Mouse (Mus musculus) spleen, adult 2 months (tissue): ENCODE data around the gene Myt1l. TPM values are rescaled to one million over a fixed set of nuclear protein-coding genes. Genes with fewer than 3 reads are reported as not detected.

Experiments
- DNase-seq, 2 experiments: peaks; one replicate each; pipeline versions ENCODE4 v3.0.0 to v3.0.0-alpha.2; 2012 to 2021; ENCODE audit warnings: low spot score in 2 of 2, low read depth in 1 of 2
- H3K27ac ChIP-seq: fragments of 200-500 bp; 2 replicates; pipeline ENCODE4 v1.5.1; 2012; ENCODE audit warnings: low read length, inconsistent platforms; ENCODE audit not compliant: insufficient read depth
- H3K27me3 ChIP-seq: fragments of 200-500 bp; 2 replicates; pipeline ENCODE4 v1.6.1; 2012; ENCODE audit warnings: mild to moderate bottlenecking, moderate library complexity, low read length, inconsistent platforms; ENCODE audit not compliant: control insufficient read depth, insufficient read depth
- H3K36me3 ChIP-seq: fragments of 200-500 bp; 2 replicates; pipeline ENCODE4 v1.6.1; 2012; ENCODE audit warnings: mild to moderate bottlenecking, low read length, inconsistent platforms; ENCODE audit not compliant: control insufficient read depth, insufficient read depth
- H3K4me1 ChIP-seq: fragments of 200-500 bp; 2 replicates; pipeline ENCODE4 v1.6.1; 2011; ENCODE audit warnings: inconsistent platforms; ENCODE audit not compliant: control insufficient read depth, insufficient read depth, insufficient read length
- H3K4me3 ChIP-seq: fragments of 200-500 bp; 2 replicates; pipeline ENCODE4 v1.5.1; 2011; ENCODE audit warnings: mild to moderate bottlenecking, inconsistent platforms; ENCODE audit not compliant: insufficient read depth, insufficient read length; ENCODE audit errors: extremely low read depth
- CTCF ChIP-seq: fragments of 200-500 bp; IDR thresholded peaks from 2 replicates; pipeline ENCODE4 v1.5.1; 2011; ENCODE audit warnings: mild to moderate bottlenecking, inconsistent platforms; ENCODE audit not compliant: insufficient read depth, insufficient read length, insufficient replicate concordance; ENCODE audit errors: extremely low read depth
- POLR2A ChIP-seq: fragments of 200-500 bp; IDR thresholded peaks from 2 replicates; pipeline ENCODE4 v1.6.1; 2011; ENCODE audit warnings: low read depth, low read length, inconsistent platforms
- WGBS: fragments of 180-500 bp; shearing (Covaris S2); methylation state at CpG from one replicate; pipeline ENCODE4 v1.1.7; 2018; 5-methylcytosine and 5-hydroxymethylcytosine counted together
- polyA plus RNA-seq: library from polyadenylated mRNA; depleted of rRNA; stranded (reverse); fragments of >200 nt; gene quantifications from 2 replicates; pipeline ENCODE4 v1.2.3, GENCODE M21; 2012

Myt1l gene
- polyA plus RNA-seq, 1 experiment = not detected

GRCm38 (mm10) chr12:29682946-29683345 lies 154.8 kb downstream of the Myt1l start:
- H3K36me3 ChIP-seq = no peaks in the 10 kb centered on the region
- H3K27me3 ChIP-seq = no peaks in the 10 kb centered on the region
- no peak overlapping the region for H3K4me3 ChIP-seq
- TF ChIP-seq CTCF (no peak), POLR2A (no peak)
- H3K4me1 ChIP-seq = no peaks in the 10 kb centered on the region
- H3K27ac ChIP-seq = no peak overlapping the region
- no peak for DNase-seq
- WGBS = 87% methylated on average over 8 of the region's 8 CpGs

DNA sequence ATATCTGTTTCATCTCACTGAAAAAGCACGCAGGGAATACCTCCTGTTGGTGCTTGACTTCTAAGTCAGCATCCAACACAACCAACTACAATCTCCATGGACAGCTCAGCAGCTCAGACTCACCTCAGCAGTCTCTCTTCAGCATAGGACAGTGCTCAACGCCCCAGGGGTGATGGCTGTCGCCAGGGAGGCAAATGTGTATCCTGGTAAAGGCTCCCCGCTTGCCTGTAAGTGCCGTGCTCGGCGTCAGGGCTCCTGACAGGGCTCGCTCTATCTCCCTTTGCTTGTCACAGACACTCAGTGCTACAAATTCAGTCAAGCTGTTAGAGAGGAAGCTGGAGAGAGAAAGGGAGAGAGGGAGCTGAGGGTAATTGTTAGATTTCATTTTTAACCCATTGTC lies 158.1 kb downstream of the Myt1l start:
- no peaks in the 10 kb centered on the region for H3K27me3 ChIP-seq
- 75% methylated on average over 8 of the region's 8 CpGs for WGBS
- no peaks in the 10 kb centered on the region for H3K36me3 ChIP-seq
- H3K4me1 ChIP-seq = no peaks in the 10 kb centered on the region
- no peak overlapping the region for H3K4me3 ChIP-seq
- H3K27ac ChIP-seq = no peak overlapping the region
- no peak for DNase-seq
- TF ChIP-seq POLR2A (no peak), CTCF (no peak)

DNA sequence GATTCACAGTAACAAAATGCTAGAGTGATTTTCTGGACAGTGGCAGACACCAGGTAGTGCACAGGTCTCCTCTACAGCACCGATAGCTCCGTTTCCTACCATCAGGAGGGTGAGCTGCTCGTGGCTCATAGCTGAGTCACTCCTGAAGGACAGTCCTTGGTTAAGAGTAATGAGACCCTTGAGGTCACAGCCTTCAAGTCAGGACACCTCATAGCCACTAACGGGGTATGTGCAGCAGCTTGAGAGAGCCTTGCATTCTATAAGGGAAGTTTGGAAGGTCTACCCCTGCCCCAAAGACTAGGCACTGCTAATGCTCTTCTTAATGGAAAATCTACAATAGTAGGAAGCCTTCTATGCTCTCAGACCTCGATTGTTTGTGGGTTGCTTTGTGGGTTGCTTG lies 163.4 kb downstream of the Myt1l start:
- DNase-seq = no peak
- Histone ChIP-seq H3K4me3 (no peak overlapping the region), H3K27me3 (no peaks in the 10 kb centered on the region), H3K36me3 (no peaks in the 10 kb centered on the region), H3K4me1 (no peaks in the 10 kb centered on the region), H3K27ac (no peak overlapping the region)
- TF ChIP-seq POLR2A = no peak
- TF ChIP-seq CTCF = no peak
- WGBS = 69% methylated on average over 5 of the region's 5 CpGs

- H3K36me3 ChIP-seq = no peaks in the 10 kb centered on the region
- WGBS = 37% methylated on average over 2 of the region's 2 CpGs
- no peak for DNase-seq
- TF ChIP-seq CTCF = no peak
- no peak for TF ChIP-seq POLR2A
- H3K4me3 ChIP-seq = no peak overlapping the region
- H3K27ac ChIP-seq = no peak overlapping the region
- no peaks in the 10 kb centered on the region for H3K27me3 ChIP-seq
- H3K4me1 ChIP-seq = no peaks in the 10 kb centered on the region
Measured at GRCm38 (mm10) chr12:29695194-29695593, 167.0 kb downstream of the Myt1l start.

- Histone ChIP-seq H3K4me3 (no peak overlapping the region), H3K36me3 (no peaks in the 10 kb centered on the region), H3K4me1 (no peaks in the 10 kb centered on the region), H3K27ac (no peak overlapping the region), H3K27me3 (no peaks in the 10 kb centered on the region)
- DNase-seq = no peak
- no peak for TF ChIP-seq POLR2A
- TF ChIP-seq CTCF = no peak
- 83% methylated on average over 12 of the region's 12 CpGs for WGBS
Measured at GRCm38 (mm10) chr12:29697526-29698500, 169.6 kb downstream of the Myt1l start.

DNA sequence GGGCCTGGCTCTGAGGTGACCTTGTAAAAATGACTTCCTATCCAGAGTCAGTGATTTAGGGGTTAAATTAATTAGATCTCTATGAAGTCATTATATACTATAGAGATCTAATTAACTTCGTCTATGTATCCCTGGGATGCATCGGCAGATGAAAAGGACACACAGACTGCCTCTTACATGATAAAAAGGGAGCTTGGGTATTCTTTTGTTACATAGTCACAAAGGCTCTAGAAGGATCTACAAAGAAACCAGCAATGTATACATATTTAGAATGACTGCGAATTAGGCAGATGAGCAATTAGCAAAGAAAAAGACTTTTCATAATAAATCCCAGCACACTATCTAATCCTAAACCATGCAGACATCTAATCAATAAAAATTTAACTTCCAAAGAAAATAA lies 170.4 kb downstream of the Myt1l start:
- no peak for DNase-seq
- 89% methylated on average over 3 of the region's 3 CpGs for WGBS

GRCm38 (mm10) chr12:29698976-29699375 lies 170.8 kb downstream of the Myt1l start:
- DNase-seq = no peak
- H3K4me3 ChIP-seq = no peak overlapping the region
- H3K36me3 ChIP-seq = no peaks in the 10 kb centered on the region
- TF ChIP-seq CTCF (no peak), POLR2A (no peak)
- no peaks in the 10 kb centered on the region for H3K4me1 ChIP-seq
- H3K27ac ChIP-seq = no peak overlapping the region
- WGBS = 70% methylated on average over 10 of the region's 10 CpGs
- H3K27me3 ChIP-seq = no peaks in the 10 kb centered on the region

More for the DNA sequence above, 170.4 kb downstream of the Myt1l start:
- no peaks in the 10 kb centered on the region for H3K4me1 ChIP-seq
- H3K27ac ChIP-seq = no peak overlapping the region
- H3K27me3 ChIP-seq = no peaks in the 10 kb centered on the region
- no peak overlapping the region for H3K4me3 ChIP-seq
- TF ChIP-seq POLR2A (no peak), CTCF (no peak)
- H3K36me3 ChIP-seq = no peaks in the 10 kb centered on the region
